ENCODE assay signal across 14 mouse cellular contexts in genomic region chr11:61090195-61090594, GRCm38 (mm10).
"Had no signal": no experiment of that assay in that cellular context is flagged by ENCODE, and none has a peak within 500 bp of the region (broad histone marks: within the 10 kb centered on the region; RNA-seq: fewer than 3 reads in every experiment).

No protein-coding gene starts in this region.

- H3K36me3 ChIP-seq: kidney, embryonic 15.5 days; liver, embryonic 13.5 days; neural tube, embryonic 13.5 days had no signal

- H3K4me2 ChIP-seq: kidney, embryonic 15.5 days; liver, embryonic 13.5 days; neural tube, embryonic 13.5 days had no signal

- H3K27ac ChIP-seq: kidney, embryonic 15.5 days; left cerebral cortex, adult 2 months; liver, embryonic 13.5 days; neural tube, embryonic 13.5 days had no signal

- H3K4me3 ChIP-seq: kidney, embryonic 15.5 days; left cerebral cortex, adult 2 months; liver, embryonic 13.5 days; myocyte; neural tube, embryonic 13.5 days had no signal

- H3K27me3 ChIP-seq: kidney, embryonic 15.5 days; neural tube, embryonic 13.5 days had no signal

- H3K4me1 ChIP-seq: kidney, embryonic 15.5 days; liver, embryonic 13.5 days had no signal

- H3K9ac ChIP-seq: kidney, embryonic 15.5 days; liver, embryonic 13.5 days had no signal

- H3K9me3 ChIP-seq: kidney, embryonic 15.5 days; liver, embryonic 13.5 days had no signal

- DNase-seq: kidney, postnatal 10 days; kidney, postnatal 36 days; layer of hippocampus, postnatal 36 days; liver, embryonic 13.5 days; lung, adult 2 months; lung, postnatal 14 days; midbrain, embryonic 14.5 days; thymus, adult 2 months; thymus, postnatal 14 days; thymus, postnatal 4 days had no signal
